Mouse (Mus musculus): ENCODE measurements around the gene Borcs7.

GRCm38 (mm10) chr19:46670691-46671090 is 19.0 kb upstream of the Borcs7 start:
- TF ChIP-seq GATA1 (IDR thresholded peaks at IDR 0.05; ENCODE audit: low read length): no peak
- TF ChIP-seq TAL1 (IDR thresholded peaks at IDR 0.05; ENCODE audit: low read length): no peak
